Mouse (Mus musculus): ENCODE measurements around the gene Ankrd22. TPM values are rescaled to one million over a fixed set of nuclear protein-coding genes. Genes with fewer than 3 reads are reported as not detected.
A peak's percentile ranks its signal among the peaks of the same experiment; 100 is the strongest.

Ankrd22 gene
- total and polyA plus RNA-seq, 3 experiments, result 0.10 TPM; not detected in 2

DNA sequence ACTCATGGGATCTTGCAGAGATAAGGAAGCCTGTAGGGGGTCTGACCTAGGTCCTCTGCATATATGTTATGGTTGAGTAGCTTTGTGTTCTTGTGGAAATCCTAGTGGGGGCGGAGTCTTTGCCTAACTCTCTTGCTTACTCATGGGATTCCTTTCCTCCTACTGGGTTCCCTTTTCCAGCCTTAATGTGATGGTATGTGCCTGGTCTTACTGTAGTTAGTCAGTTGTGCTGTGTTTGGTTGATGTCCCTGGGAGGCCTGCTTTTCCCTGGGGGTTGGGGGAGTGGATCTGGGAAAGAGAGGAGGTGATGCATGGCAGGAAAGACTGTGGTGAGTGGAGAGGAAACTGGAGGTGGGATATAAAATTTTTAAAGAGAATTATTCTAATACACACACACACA, 32.2 kb upstream of the Ankrd22 start:
- H3K27me3 ChIP-seq (ENCODE audit: control insufficient read depth, insufficient read depth, low read length), result no peaks in the 10 kb centered on the region
- H3K9ac ChIP-seq (ENCODE audit: low read depth, low read length), result no peak overlapping the region
- DNase-seq, result no peak
- no peaks in the 10 kb centered on the region for H3K36me3 ChIP-seq (ENCODE audit: control insufficient read depth, insufficient read depth, low read length)
- TF ChIP-seq CTCF (IDR thresholded peaks at IDR 0.05) (no peak), POLR2A (IDR thresholded peaks at IDR 0.05; ENCODE audit: insufficient read depth, low read depth, low read length) (no peak), EP300 (IDR thresholded peaks at IDR 0.05; ENCODE audit: insufficient read depth, low read depth, low read length) (no peak)
- no peak overlapping the region for H3K4me3 ChIP-seq
- intact Hi-C loops (cut with DNase I), result no loop called here
- H3K79me2 ChIP-seq (replicated peaks; ENCODE audit: control insufficient read depth, insufficient read depth, low read length), result no peaks in the 10 kb centered on the region
- H3K27ac ChIP-seq, result no peak overlapping the region
- 95% methylated on average over 1 of the region's 1 CpGs for WGBS
- peaks cover 3% of the 10 kb centered on the region for H3K4me1 ChIP-seq (ENCODE audit: control insufficient read depth, insufficient read depth, low read length)

DNA sequence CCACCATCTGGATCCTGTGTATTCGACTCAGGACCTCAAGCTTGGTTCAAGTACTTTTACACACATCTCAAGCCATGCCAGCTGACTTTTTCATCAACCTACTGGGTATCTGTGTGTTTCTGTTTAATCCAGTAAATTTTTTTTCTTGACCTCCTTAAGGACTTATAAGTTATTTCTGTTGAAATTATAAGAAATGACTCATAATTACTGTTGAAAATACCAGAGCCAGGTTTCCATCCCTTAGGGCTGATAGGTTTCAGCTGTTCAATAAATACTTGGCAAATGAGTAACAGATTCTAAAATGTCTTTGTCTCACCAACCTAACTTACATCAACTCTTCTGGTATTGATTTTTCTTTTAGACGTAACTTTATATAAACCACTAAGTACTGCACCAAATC, 29.2 kb upstream of the Ankrd22 start:
- H3K36me3 ChIP-seq (ENCODE audit: control insufficient read depth, insufficient read depth, low read length), result no peaks in the 10 kb centered on the region
- no peaks in the 10 kb centered on the region for H3K27me3 ChIP-seq (ENCODE audit: control insufficient read depth, insufficient read depth, low read length)
- no peak overlapping the region for H3K4me3 ChIP-seq
- no peak overlapping the region for H3K9ac ChIP-seq (ENCODE audit: low read depth, low read length)
- no peaks in the 10 kb centered on the region for H3K79me2 ChIP-seq (replicated peaks; ENCODE audit: control insufficient read depth, insufficient read depth, low read length)
- peaks cover 3% of the 10 kb centered on the region for H3K4me1 ChIP-seq (ENCODE audit: control insufficient read depth, insufficient read depth, low read length)
- no peak for DNase-seq
- intact Hi-C loops (cut with DNase I), result no loop called here
- TF ChIP-seq CTCF (IDR thresholded peaks at IDR 0.05) (no peak), EP300 (IDR thresholded peaks at IDR 0.05; ENCODE audit: insufficient read depth, low read depth, low read length) (no peak), POLR2A (IDR thresholded peaks at IDR 0.05; ENCODE audit: insufficient read depth, low read depth, low read length) (no peak)
- 55% methylated on average over 2 of the region's 2 CpGs for WGBS
- 0 out of 2 replicates have a peak overlapping the region, but pooled peaks have one; percentile 1 for H3K27ac ChIP-seq

GRCm38 (mm10) chr19:34194132-34194745, 28.4 kb upstream of the Ankrd22 start:
- no peak overlapping the region for H3K27ac ChIP-seq
- WGBS, result 93% methylated on average over 6 of the region's 6 CpGs
- no peaks in the 10 kb centered on the region for H3K27me3 ChIP-seq (ENCODE audit: control insufficient read depth, insufficient read depth, low read length)
- intact Hi-C loops (cut with DNase I), result no loop called here
- H3K4me1 ChIP-seq (ENCODE audit: control insufficient read depth, insufficient read depth, low read length), result peaks cover 1% of the 10 kb centered on the region
- H3K9ac ChIP-seq (ENCODE audit: low read depth, low read length), result no peak overlapping the region
- no peak for DNase-seq
- H3K4me3 ChIP-seq, result no peak overlapping the region
- H3K79me2 ChIP-seq (replicated peaks; ENCODE audit: control insufficient read depth, insufficient read depth, low read length), result no peaks in the 10 kb centered on the region
- no peak for TF ChIP-seq POLR2A (IDR thresholded peaks at IDR 0.05; ENCODE audit: insufficient read depth, low read depth, low read length)
- TF ChIP-seq CTCF (IDR thresholded peaks at IDR 0.05), result no peak
- no peak for TF ChIP-seq EP300 (IDR thresholded peaks at IDR 0.05; ENCODE audit: insufficient read depth, low read depth, low read length)
- no peaks in the 10 kb centered on the region for H3K36me3 ChIP-seq (ENCODE audit: control insufficient read depth, insufficient read depth, low read length)

DNA sequence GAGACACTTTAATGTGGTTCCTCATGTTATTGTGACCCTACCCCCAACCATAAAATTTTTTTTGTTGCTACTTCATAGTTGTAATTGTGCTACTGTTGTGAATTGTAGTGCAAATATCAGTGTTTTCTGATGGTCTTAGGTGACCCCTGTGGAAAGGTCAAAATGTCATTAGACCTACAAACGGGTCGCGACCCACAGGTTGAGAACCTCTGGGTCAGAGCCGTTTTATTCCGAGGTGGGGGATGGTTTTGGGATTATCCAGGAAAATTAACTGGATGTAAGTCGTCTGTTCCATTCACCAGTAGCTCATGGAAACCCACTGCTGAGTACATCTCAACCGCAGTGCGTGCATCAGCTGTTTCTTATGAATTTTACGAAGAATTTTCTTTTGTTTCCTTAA, 27.8 kb upstream of the Ankrd22 start:
- peak overlapping the region; percentile 69 for H3K4me3 ChIP-seq
- DNase-seq, result no peak
- intact Hi-C loops (cut with DNase I), result no loop called here
- TF ChIP-seq POLR2A (IDR thresholded peaks at IDR 0.05; ENCODE audit: insufficient read depth, low read depth, low read length) (no peak), CTCF (IDR thresholded peaks at IDR 0.05) (no peak), EP300 (IDR thresholded peaks at IDR 0.05; ENCODE audit: insufficient read depth, low read depth, low read length) (no peak)
- no peaks in the 10 kb centered on the region for H3K79me2 ChIP-seq (replicated peaks; ENCODE audit: control insufficient read depth, insufficient read depth, low read length)
- H3K4me1 ChIP-seq (ENCODE audit: control insufficient read depth, insufficient read depth, low read length), result peaks cover 1% of the 10 kb centered on the region
- H3K36me3 ChIP-seq (ENCODE audit: control insufficient read depth, insufficient read depth, low read length), result no peaks in the 10 kb centered on the region
- WGBS, result 72% methylated on average over 9 of the region's 9 CpGs
- H3K27ac ChIP-seq, result peak overlapping the region; percentile 70; the same call in 1 of the 2 replicates
- no peak overlapping the region for H3K9ac ChIP-seq (ENCODE audit: low read depth, low read length)
- no peaks in the 10 kb centered on the region for H3K27me3 ChIP-seq (ENCODE audit: control insufficient read depth, insufficient read depth, low read length)

DNA sequence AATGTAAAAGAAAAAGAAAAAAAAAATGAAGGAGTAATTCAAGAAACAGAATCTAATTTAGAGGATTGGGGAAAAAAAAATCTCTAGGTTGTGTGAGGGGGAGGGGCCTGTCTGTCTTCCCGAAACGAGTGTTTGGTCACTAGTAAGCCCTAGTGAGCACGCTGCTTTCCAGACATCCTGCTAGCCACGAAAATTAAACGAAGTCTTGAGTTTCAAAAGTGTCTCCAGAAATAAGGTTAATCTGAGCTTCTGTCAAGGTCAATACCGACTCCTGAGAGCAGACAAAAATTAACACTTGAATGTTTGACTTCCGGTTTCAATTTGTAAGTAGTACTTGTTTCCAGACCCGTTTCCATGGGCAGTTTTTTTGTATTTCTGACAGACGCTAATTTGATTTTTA, 27.3 kb upstream of the Ankrd22 start:
- peak in 1 of 2 experiments; percentile 35 for DNase-seq
- no peaks in the 10 kb centered on the region for H3K27me3 ChIP-seq (ENCODE audit: control insufficient read depth, insufficient read depth, low read length)
- intact Hi-C loops (cut with DNase I), result no loop called here
- TF ChIP-seq EP300 (IDR thresholded peaks at IDR 0.05; ENCODE audit: insufficient read depth, low read depth, low read length) (no peak), CTCF (IDR thresholded peaks at IDR 0.05) (no peak)
- no peaks in the 10 kb centered on the region for H3K36me3 ChIP-seq (ENCODE audit: control insufficient read depth, insufficient read depth, low read length)
- peak overlapping the region; percentile 70 for H3K27ac ChIP-seq
- peaks cover 1% of the 10 kb centered on the region for H3K4me1 ChIP-seq (ENCODE audit: control insufficient read depth, insufficient read depth, low read length)
- 3% methylated on average over 9 of the region's 9 CpGs for WGBS
- H3K9ac ChIP-seq (ENCODE audit: low read depth, low read length), result peak overlapping the region; percentile 59
- peak overlapping the region; percentile 69 for H3K4me3 ChIP-seq
- no peaks in the 10 kb centered on the region for H3K79me2 ChIP-seq (replicated peaks; ENCODE audit: control insufficient read depth, insufficient read depth, low read length)

GRCm38 (mm10) chr19:34192008-34192963, 26.4 kb upstream of the Ankrd22 start, which contains the start of gene Stambpl1:
Gene Stambpl1 (plus strand): TSS chr19:34192229.
- DNase-seq, result peak; percentile 78 to 85
- Histone ChIP-seq H3K4me1 (ENCODE audit: control insufficient read depth, insufficient read depth, low read length) (peaks cover 1% of the 10 kb centered on the region), H3K27ac (peak within 1 kb of the TSS; percentile 70), H3K9ac (ENCODE audit: low read depth, low read length) (peak within 1 kb of the TSS; percentile 59), H3K36me3 (ENCODE audit: control insufficient read depth, insufficient read depth, low read length) (no peaks in the 10 kb centered on the region), H3K79me2 (replicated peaks; ENCODE audit: control insufficient read depth, insufficient read depth, low read length) (no peaks in the 10 kb centered on the region), H3K27me3 (ENCODE audit: control insufficient read depth, insufficient read depth, low read length) (no peaks in the 10 kb centered on the region), H3K4me3 (peak within 1 kb of the TSS; percentile 69)
- WGBS, result under 1% methylated on average over 62 of the region's 62 CpGs
- TF ChIP-seq POLR2A (IDR thresholded peaks at IDR 0.05; ENCODE audit: insufficient read depth, low read depth, low read length) (peak; percentile 69; the same call in 1 of the 2 replicates), EP300 (IDR thresholded peaks at IDR 0.05; ENCODE audit: insufficient read depth, low read depth, low read length) (no peak)
- intact Hi-C loops (cut with DNase I), result no loop called here
